Mouse (Mus musculus): ENCODE data around the gene Gc.

GRCm38 (mm10) chr5:89370140-89370539 lies 87.6 kb downstream of the Gc start:
- TF ChIP-seq POLR2A (IDR thresholded peaks at IDR 0.05; ENCODE audit: borderline replicate concordance, extremely low read depth, low read depth, low read length) (no peak), CTCF (IDR thresholded peaks at IDR 0.05; ENCODE audit: insufficient read depth, low read length) (no peak)
